Mouse (Mus musculus) hindbrain, embryonic 13.5 days (tissue): ENCODE results near the gene Crb1. TPM values are rescaled to one million over a fixed set of nuclear protein-coding genes. Genes with fewer than 3 reads are reported as not detected.
"Not testable (repeated sequence)": the region's sequence is repeated elsewhere in the genome, so short reads cannot be mapped to it uniquely, and the experiment has no call there.

Experiments
- ATAC-seq: fragments of 200-750 bp; cut with Nextera tagmentation; 2 replicates; pipeline ENCODE4 v1.8.0; 2017; ENCODE audit warnings: moderate TSS enrichment; ENCODE audit not compliant: low FRiP score
- H3K27ac ChIP-seq: fragments of 300-500 bp; sonication (generic); 2 replicates; pipeline ENCODE4 v1.5.1; 2015; ENCODE audit warnings: inconsistent platforms, mild to moderate bottlenecking, moderate library complexity
- H3K27me3 ChIP-seq: fragments of 300-500 bp; sonication (generic); 2 replicates; pipeline ENCODE4 v1.6.1; 2015; ENCODE audit warnings: mild to moderate bottlenecking, inconsistent platforms
- H3K36me3 ChIP-seq: fragments of 300-500 bp; sonication (generic); 2 replicates; pipeline ENCODE4 v1.6.1; 2015; ENCODE audit warnings: mild to moderate bottlenecking, inconsistent platforms
- H3K4me1 ChIP-seq: fragments of 300-500 bp; sonication (generic); replicated peaks from 2 replicates; pipeline ENCODE4 v1.6.1; 2015; ENCODE audit warnings: inconsistent platforms
- H3K4me2 ChIP-seq: fragments of 300-500 bp; sonication (generic); 2 replicates; pipeline ENCODE4 v1.6.1; 2015; ENCODE audit warnings: inconsistent platforms, mild to moderate bottlenecking, moderate library complexity
- H3K4me3 ChIP-seq: fragments of 300-500 bp; sonication (generic); 2 replicates; pipeline ENCODE4 v1.5.1; 2015; ENCODE audit warnings: mild to moderate bottlenecking, inconsistent platforms
- H3K9ac ChIP-seq: fragments of 300-500 bp; sonication (generic); 2 replicates; pipeline ENCODE4 v1.6.1; 2015; ENCODE audit warnings: mild to moderate bottlenecking, inconsistent platforms
- H3K9me3 ChIP-seq: fragments of 300-500 bp; sonication (generic); 2 replicates; pipeline ENCODE4 v1.6.1; 2016; ENCODE audit warnings: inconsistent platforms
- WGBS: fragments of 180-500 bp; shearing (Covaris S2); methylation state at CpG from one replicate; pipeline ENCODE4 v1.1.7; 2015; 5-methylcytosine and 5-hydroxymethylcytosine counted together
- polyA plus RNA-seq: library from polyadenylated mRNA; unstranded; fragments of >200 nt; fragmentation: Nextera tagmentation; extraction: Ambion mirVana; gene quantifications from 2 replicates; pipeline ENCODE4 v1.2.1, GENCODE M21; 2015

The Crb1 gene
- polyA plus RNA-seq, 1 experiment from 2014 or later: 1.7 TPM

GRCm38 (mm10) chr1:139319798-139320197, 57.1 kb downstream of the Crb1 start:
- 63% methylated on average over 6 of the region's 6 CpGs for WGBS
- no peak for ATAC-seq
- Histone ChIP-seq H3K27ac (no peak overlapping the region), H3K27me3 (no peaks in the 10 kb centered on the region), H3K9ac (no peak overlapping the region), H3K4me3 (no peak overlapping the region), H3K36me3 (no peaks in the 10 kb centered on the region), H3K9me3 (no peaks in the 10 kb centered on the region), H3K4me1 (no peaks in the 10 kb centered on the region), H3K4me2 (no peak overlapping the region)

GRCm38 (mm10) chr1:139314297-139314874, 62.5 kb downstream of the Crb1 start:
- Histone ChIP-seq H3K9ac (no peak overlapping the region), H3K27me3 (no peaks in the 10 kb centered on the region), H3K4me3 (no peak overlapping the region), H3K4me2 (no peak overlapping the region), H3K36me3 (no peaks in the 10 kb centered on the region), H3K4me1 (no peaks in the 10 kb centered on the region), H3K9me3 (no peaks in the 10 kb centered on the region), H3K27ac (no peak overlapping the region)
- 84% methylated on average over 4 of the region's 4 CpGs for WGBS
- ATAC-seq: no peak

GRCm38 (mm10) chr1:139308915-139309314, 68.0 kb downstream of the Crb1 start:
- H3K27me3 ChIP-seq: no peaks in the 10 kb centered on the region
- H3K4me2 ChIP-seq: no peak overlapping the region
- no peak overlapping the region for H3K9ac ChIP-seq
- H3K36me3 ChIP-seq: no peaks in the 10 kb centered on the region
- H3K9me3 ChIP-seq: no peaks in the 10 kb centered on the region
- ATAC-seq: no peak
- H3K4me3 ChIP-seq: no peak overlapping the region
- 63% methylated on average over 4 of the region's 4 CpGs for whole genome bisulfite sequencing
- H3K27ac ChIP-seq: no peak overlapping the region
- H3K4me1 ChIP-seq: no peaks in the 10 kb centered on the region

GRCm38 (mm10) chr1:139302519-139302918, 74.4 kb downstream of the Crb1 start:
- not testable (repeated sequence) for H3K27ac ChIP-seq, ATAC-seq, H3K36me3 ChIP-seq, H3K4me3 ChIP-seq, H3K4me1 ChIP-seq, H3K9ac ChIP-seq, H3K9me3 ChIP-seq, H3K27me3 ChIP-seq, H3K4me2 ChIP-seq

- 30% methylated on average over 5 of the region's 5 CpGs for WGBS
- no peaks in the 10 kb centered on the region for H3K9me3 ChIP-seq
- no peaks in the 10 kb centered on the region for H3K27me3 ChIP-seq
- H3K4me2 ChIP-seq: no peak overlapping the region
- H3K4me1 ChIP-seq: no peaks in the 10 kb centered on the region
- H3K36me3 ChIP-seq: no peaks in the 10 kb centered on the region
- no peak overlapping the region for H3K4me3 ChIP-seq
- H3K9ac ChIP-seq: no peak overlapping the region
- no peak for ATAC-seq
- no peak overlapping the region for H3K27ac ChIP-seq
Observed at GRCm38 (mm10) chr1:139301830-139302229, 75.1 kb downstream of the Crb1 start.

- no peaks in the 10 kb centered on the region for H3K36me3 ChIP-seq
- H3K27ac ChIP-seq: no peak overlapping the region
- H3K9me3 ChIP-seq: no peaks in the 10 kb centered on the region
- H3K9ac ChIP-seq: no peak overlapping the region
- no peak overlapping the region for H3K4me2 ChIP-seq
- no peak overlapping the region for H3K4me3 ChIP-seq
- no peaks in the 10 kb centered on the region for H3K27me3 ChIP-seq
- WGBS: 38% methylated on average over 4 of the region's 4 CpGs
- 0 out of 2 replicates have a peak, but pooled peaks cover 3% of the 10 kb centered on the region for H3K4me1 ChIP-seq
- ATAC-seq: no peak
Observed at GRCm38 (mm10) chr1:139292023-139292422, 84.9 kb downstream of the Crb1 start.

- WGBS: 14% methylated on average over 1 of the region's 1 CpGs
- no peak for ATAC-seq
Observed at GRCm38 (mm10) chr1:139291593-139291992, 85.3 kb downstream of the Crb1 start.

GRCm38 (mm10) chr1:139276619-139277320, 100.1 kb downstream of the Crb1 start:
- 83% methylated on average over 4 of the region's 4 CpGs for WGBS
- Histone ChIP-seq H3K27ac (no peak overlapping the region), H3K4me2 (no peak overlapping the region), H3K9me3 (no peaks in the 10 kb centered on the region), H3K36me3 (no peaks in the 10 kb centered on the region), H3K4me3 (no peak overlapping the region), H3K27me3 (no peaks in the 10 kb centered on the region), H3K9ac (no peak overlapping the region), H3K4me1 (no peaks in the 10 kb centered on the region)
- ATAC-seq: no peak

More at GRCm38 (mm10) chr1:139291593-139291992, 85.3 kb downstream of the Crb1 start:
- Histone ChIP-seq H3K27me3 (no peaks in the 10 kb centered on the region), H3K4me1 (0 out of 2 replicates have a peak, but pooled peaks cover 3% of the 10 kb centered on the region), H3K27ac (no peak overlapping the region), H3K4me3 (no peak overlapping the region), H3K4me2 (no peak overlapping the region), H3K9ac (no peak overlapping the region), H3K36me3 (no peaks in the 10 kb centered on the region), H3K9me3 (no peaks in the 10 kb centered on the region)

GRCm38 (mm10) chr1:139267844-139268243, 109.1 kb downstream of the Crb1 start:
- H3K4me1 ChIP-seq: no peaks in the 10 kb centered on the region
- 21% methylated on average over 6 of the region's 6 CpGs for WGBS
- H3K4me2 ChIP-seq: no peak overlapping the region
- no peak overlapping the region for H3K4me3 ChIP-seq
- H3K9ac ChIP-seq: no peak overlapping the region
- H3K27me3 ChIP-seq: no peaks in the 10 kb centered on the region
- H3K36me3 ChIP-seq: no peaks in the 10 kb centered on the region
- peak; percentile 69; the same call in 1 of the 2 replicates for ATAC-seq
- no peaks in the 10 kb centered on the region for H3K9me3 ChIP-seq
- no peak overlapping the region for H3K27ac ChIP-seq

GRCm38 (mm10) chr1:139264245-139264644, 112.7 kb downstream of the Crb1 start:
- Histone ChIP-seq H3K27ac (no peak overlapping the region), H3K36me3 (no peaks in the 10 kb centered on the region), H3K9me3 (no peaks in the 10 kb centered on the region), H3K9ac (no peak overlapping the region), H3K27me3 (no peaks in the 10 kb centered on the region), H3K4me2 (no peak overlapping the region), H3K4me3 (no peak overlapping the region), H3K4me1 (no peaks in the 10 kb centered on the region)
- ATAC-seq: no peak
- WGBS: 93% methylated on average over 1 of the region's 1 CpGs

- ATAC-seq: no peak
- H3K4me2 ChIP-seq: no peak overlapping the region
- H3K4me1 ChIP-seq: no peaks in the 10 kb centered on the region
- no peaks in the 10 kb centered on the region for H3K36me3 ChIP-seq
- no peak overlapping the region for H3K9ac ChIP-seq
- H3K9me3 ChIP-seq: no peaks in the 10 kb centered on the region
- no peak overlapping the region for H3K4me3 ChIP-seq
- 85% methylated on average over 1 of the region's 1 CpGs for whole genome bisulfite sequencing
- no peak overlapping the region for H3K27ac ChIP-seq
- H3K27me3 ChIP-seq: no peaks in the 10 kb centered on the region
Observed at GRCm38 (mm10) chr1:139263158-139263557, 113.7 kb downstream of the Crb1 start.

GRCm38 (mm10) chr1:139255581-139255980, 121.3 kb downstream of the Crb1 start:
- Histone ChIP-seq H3K27me3 (no peaks in the 10 kb centered on the region), H3K36me3 (no peaks in the 10 kb centered on the region), H3K4me2 (no peak overlapping the region), H3K9ac (no peak overlapping the region), H3K4me3 (no peak overlapping the region), H3K27ac (no peak overlapping the region), H3K4me1 (no peaks in the 10 kb centered on the region), H3K9me3 (no peaks in the 10 kb centered on the region)
- 79% methylated on average over 7 of the region's 7 CpGs for WGBS
- no peak for ATAC-seq

- Histone ChIP-seq H3K36me3 (no peaks in the 10 kb centered on the region), H3K4me1 (no peaks in the 10 kb centered on the region), H3K9ac (no peak overlapping the region), H3K9me3 (no peaks in the 10 kb centered on the region), H3K4me3 (no peak overlapping the region), H3K27me3 (no peaks in the 10 kb centered on the region), H3K4me2 (no peak overlapping the region), H3K27ac (no peak overlapping the region)
- ATAC-seq: no peak
- WGBS: 97% methylated on average over 3 of the region's 3 CpGs
Observed at GRCm38 (mm10) chr1:139252041-139252440, 124.9 kb downstream of the Crb1 start.
